Mouse (Mus musculus) bone marrow macrophage, adult 2 months (primary cell): ENCODE measurements around the gene Hnrnph3. TPM values are rescaled to one million over a fixed set of nuclear protein-coding genes. Genes with fewer than 3 reads are reported as not detected.
"Not testable (repeated sequence)": the region's sequence is repeated elsewhere in the genome, so short reads cannot be mapped to it uniquely, and the experiment has no call there.

ENCODE experiments used
- H3K27ac ChIP-seq: 2 replicates; pipeline ENCODE4 v1.5.1; 2012; ENCODE audit warnings: low read depth, low read length; ENCODE audit not compliant: insufficient read depth
- H3K4me1 ChIP-seq: 2 replicates; pipeline ENCODE4 v1.6.1; 2012; ENCODE audit warnings: low read length; ENCODE audit not compliant: control insufficient read depth, insufficient read depth
- H3K4me3 ChIP-seq: 2 replicates; pipeline ENCODE4 v1.5.1; 2012; ENCODE audit warnings: mild to moderate bottlenecking, low read length, moderate library complexity; ENCODE audit not compliant: insufficient read depth
- CTCF ChIP-seq: IDR thresholded peaks from 2 replicates; pipeline ENCODE4 v1.5.1; 2012; ENCODE audit warnings: low read depth, mild to moderate bottlenecking, low read length, moderate library complexity
- POLR2A ChIP-seq: IDR thresholded peaks from 2 replicates; pipeline ENCODE4 v1.6.1; 2012; ENCODE audit warnings: mild to moderate bottlenecking, low read depth, low read length, borderline replicate concordance
- polyA plus RNA-seq: library from polyadenylated mRNA; stranded (reverse); fragments of >200 nt; gene quantifications from 2 replicates; pipeline ENCODE4 v1.2.4, GENCODE M21; 2012; ENCODE audit not compliant: missing spikeins, insufficient read depth, insufficient read length

The Hnrnph3 gene
- polyA plus RNA-seq, 1 experiment: 44.2 TPM

- no peaks in the 10 kb centered on the region; the same call in 1 of the 2 replicates for H3K4me1 ChIP-seq
- no peak overlapping the region for H3K27ac ChIP-seq
- no peak overlapping the region for H3K4me3 ChIP-seq
- TF ChIP-seq POLR2A (no peak), CTCF (no peak)
These were observed 30.6 kb upstream of the Hnrnph3 start for GRCm38 (mm10) chr10:63054586-63054985.

- H3K4me3 ChIP-seq, H3K4me1 ChIP-seq, H3K27ac ChIP-seq: not testable (repeated sequence)
These were observed 30.1 kb upstream of the Hnrnph3 start for GRCm38 (mm10) chr10:63054071-63054470.

GRCm38 (mm10) chr10:63053007-63053406, 29.0 kb upstream of the Hnrnph3 start:
- no peaks in the 10 kb centered on the region; the same call in 1 of the 2 replicates for H3K4me1 ChIP-seq
- TF ChIP-seq CTCF (no peak), POLR2A (no peak)
- H3K27ac ChIP-seq: no peak overlapping the region
- H3K4me3 ChIP-seq: no peak overlapping the region

GRCm38 (mm10) chr10:63052011-63052410, 28.0 kb upstream of the Hnrnph3 start:
- no peaks in the 10 kb centered on the region; the same call in 1 of the 2 replicates for H3K4me1 ChIP-seq
- no peak overlapping the region for H3K27ac ChIP-seq
- no peak for TF ChIP-seq POLR2A
- no peak for TF ChIP-seq CTCF
- no peak overlapping the region for H3K4me3 ChIP-seq

GRCm38 (mm10) chr10:63051267-63051666, 27.2 kb upstream of the Hnrnph3 start:
- Histone ChIP-seq H3K4me1 (no peaks in the 10 kb centered on the region; the same call in 1 of the 2 replicates), H3K27ac (no peak overlapping the region), H3K4me3 (no peak overlapping the region)
- TF ChIP-seq CTCF (no peak), POLR2A (no peak)

- Histone ChIP-seq H3K4me3 (no peak overlapping the region), H3K27ac (no peak overlapping the region), H3K4me1 (no peaks in the 10 kb centered on the region; the same call in 1 of the 2 replicates)
- TF ChIP-seq POLR2A: no peak
- TF ChIP-seq CTCF: no peak
These were observed 25.1 kb upstream of the Hnrnph3 start for GRCm38 (mm10) chr10:63049106-63049505.

GRCm38 (mm10) chr10:63047751-63048150, 23.7 kb upstream of the Hnrnph3 start:
- TF ChIP-seq CTCF (no peak), POLR2A (no peak)
- Histone ChIP-seq H3K4me3 (no peak overlapping the region), H3K4me1 (no peaks in the 10 kb centered on the region; the same call in 1 of the 2 replicates), H3K27ac (no peak overlapping the region)

GRCm38 (mm10) chr10:63043154-63043553, 19.1 kb upstream of the Hnrnph3 start:
- TF ChIP-seq POLR2A: no peak
- TF ChIP-seq CTCF: no peak
- Histone ChIP-seq H3K4me1 (no peaks in the 10 kb centered on the region; the same call in 1 of the 2 replicates), H3K27ac (no peak overlapping the region), H3K4me3 (no peak overlapping the region)

GRCm38 (mm10) chr10:63039867-63040628, 16.0 kb upstream of the Hnrnph3 start:
- no peak overlapping the region for H3K4me3 ChIP-seq
- TF ChIP-seq POLR2A: no peak
- no peak for TF ChIP-seq CTCF
- no peak overlapping the region for H3K27ac ChIP-seq
- H3K4me1 ChIP-seq: no peaks in the 10 kb centered on the region; the same call in 1 of the 2 replicates

- Histone ChIP-seq H3K4me3 (no peak overlapping the region), H3K4me1 (peaks cover 6% of the 10 kb centered on the region), H3K27ac (no peak overlapping the region)
- no peak for TF ChIP-seq CTCF
- TF ChIP-seq POLR2A: no peak
These were observed 14.7 kb upstream of the Hnrnph3 start for GRCm38 (mm10) chr10:63038571-63039320.
